Mouse (Mus musculus) liver, embryonic 14 days (tissue): ENCODE results near the gene Cpn2. TPM values are rescaled to one million over a fixed set of nuclear protein-coding genes. Genes with fewer than 3 reads are reported as not detected.

Experiments
- polyA plus RNA-seq: library from polyadenylated mRNA; depleted of rRNA; stranded (reverse); fragments of >200 nt; gene quantifications from 2 replicates; pipeline ENCODE4 v1.2.3, GENCODE M21; 2012; rRNA removed

Cpn2 gene
- polyA plus RNA-seq, result 4.8 and 5.2 TPM in 2 replicates

DNA sequence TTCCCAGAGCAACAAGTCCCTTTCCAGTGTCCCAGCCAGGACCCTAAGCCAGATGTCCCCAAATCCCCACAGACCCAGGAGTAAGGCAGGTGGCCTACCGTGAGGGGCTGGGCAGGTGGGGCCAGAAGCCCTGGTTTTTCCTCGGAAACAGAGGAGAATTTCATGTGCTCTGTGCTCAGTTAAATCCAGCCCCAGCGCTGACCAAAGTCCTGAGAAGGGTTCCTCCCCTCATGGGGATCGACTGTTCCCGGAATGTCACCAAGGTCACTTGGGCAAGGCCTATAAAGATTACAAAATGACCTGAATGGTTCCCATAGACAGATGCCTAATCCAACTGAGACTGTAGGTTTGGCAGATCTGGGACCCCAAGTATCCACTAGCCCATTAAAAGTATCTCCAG is at the start of gene Cpn2:
Gene Cpn2, minus strand, starts transcription at position 141 of the 400 bp plus-strand sequence.

GRCm38 (mm10) chr16:30310647-30311046 is 43.3 kb upstream of the Cpn2 start, which contains the start of gene Gp5:
Gp5 (minus strand) TSS chr16:30310779.

DNA sequence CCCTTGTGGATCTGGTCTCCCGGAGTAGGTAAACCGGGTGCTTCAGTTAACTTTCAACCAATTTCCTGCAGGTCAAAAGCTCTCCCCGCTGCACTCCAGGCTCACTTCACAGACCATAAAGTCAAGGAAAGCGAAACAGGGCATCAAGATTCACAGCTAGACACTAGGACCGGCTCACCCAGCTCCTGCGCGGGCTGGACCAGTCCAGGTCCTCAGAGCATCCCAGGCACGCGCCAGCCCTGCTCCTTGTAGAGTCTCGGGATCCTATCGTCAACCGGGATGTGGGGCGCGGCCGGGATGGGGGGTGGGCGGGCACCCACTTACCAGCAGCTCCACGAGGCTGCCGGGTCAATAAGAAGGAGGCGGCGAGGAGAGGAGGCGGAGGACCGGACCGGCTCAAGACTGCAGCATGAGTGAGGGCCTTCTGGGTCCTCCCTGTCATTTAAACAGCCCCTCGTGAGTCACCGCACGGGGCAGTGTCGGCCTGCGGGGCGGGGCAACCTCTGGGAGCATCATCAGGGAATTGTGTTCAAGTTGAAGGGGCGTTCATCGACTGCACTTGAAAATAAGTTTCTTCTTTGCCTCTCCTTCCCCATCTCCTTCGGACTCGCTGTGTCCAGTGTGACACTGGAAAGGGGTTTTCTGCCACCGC is 15.7 kb upstream of the Cpn2 start, which contains the start of gene Lrrc15:
Gene Lrrc15, minus strand, starts transcription at position 413 of the 652 bp plus-strand sequence.

Other genes with a start within 250 kb of the Cpn2 start
- 6.7 and 7.5 TPM in 2 replicates for gene Hes1, start 203.1 kb downstream of the Cpn2 start, polyA plus RNA-seq
- 0.01 and 0.02 TPM in 2 replicates for gene Lrrc15, start 15.8 kb upstream of the Cpn2 start, polyA plus RNA-seq
- gene Gp5, start 43.3 kb upstream of the Cpn2 start, polyA plus RNA-seq, result 8.1 and 9.4 TPM in 2 replicates
- gene Atp13a3, start 138.5 kb upstream of the Cpn2 start, polyA plus RNA-seq, result 15.7 and 17.3 TPM in 2 replicates